Mouse (Mus musculus) ES-E14 (cell line): ENCODE measurements at regions not wholly inside any gene's neighbourhood (a gene's known extent, or its start where the extent isn't known, plus 50 kb on each side); places are given as distances from the start of the nearest gene placed in this dataset.

ENCODE experiments used
- DNase-seq: peaks from one replicate; pipeline ENCODE4 v3.0.0-alpha.2; 2013; ENCODE audit warnings: low read depth, low spot score
- H3K27ac ChIP-seq: 2 replicates; pipeline ENCODE4 v1.5.1; 2012; ENCODE audit warnings: low read depth, mild to moderate bottlenecking, low read length, moderate library complexity, mixed read lengths; ENCODE audit not compliant: poor library complexity, insufficient read depth, severe bottlenecking
- H3K36me3 ChIP-seq: 2 replicates; pipeline ENCODE4 v1.6.1; 2012; ENCODE audit warnings: mild to moderate bottlenecking, low read length, moderate library complexity, mixed read lengths; ENCODE audit not compliant: control insufficient read depth, poor library complexity, insufficient read depth, severe bottlenecking
- H3K4me1 ChIP-seq, 2 experiments: fragments of 150-350 bp in 1 of 2; sonication (generic) in 1 of 2; 2 replicates each; pipeline ENCODE4 v1.6.1; 2012; ENCODE audit warnings: low read length in 2 of 2, mild to moderate bottlenecking in 1 of 2, mixed read lengths in 1 of 2; ENCODE audit not compliant: control insufficient read depth in 2 of 2, insufficient read depth in 2 of 2, poor library complexity in 1 of 2
- H3K4me3 ChIP-seq, 2 experiments: fragments of 150-350 bp in 1 of 2; sonication (generic) in 1 of 2; 2 replicates each; pipeline ENCODE4 v1.5.1; 2012; ENCODE audit warnings: low read length in 2 of 2, low read depth in 1 of 2, mild to moderate bottlenecking in 1 of 2, mixed read lengths in 1 of 2; ENCODE audit not compliant: insufficient read depth in 1 of 2, poor library complexity in 1 of 2, severe bottlenecking in 1 of 2
- H3K9ac ChIP-seq: 2 replicates; pipeline ENCODE4 v1.6.1; 2012; ENCODE audit warnings: low read depth, mild to moderate bottlenecking, low read length, mixed read lengths; ENCODE audit not compliant: poor library complexity, insufficient read depth, severe bottlenecking
- H3K9me3 ChIP-seq: fragments of 150-350 bp; sonication (generic); 2 replicates; pipeline ENCODE4 v1.6.1; 2012; ENCODE audit warnings: low read depth, mild to moderate bottlenecking, low read length; ENCODE audit not compliant: control insufficient read depth, insufficient read depth
- CHD2 ChIP-seq: IDR thresholded peaks from 2 replicates; pipeline ENCODE4 v1.6.1; 2014; ENCODE audit warnings: mild to moderate bottlenecking, low read depth, low read length, inconsistent platforms
- HCFC1 ChIP-seq: IDR thresholded peaks from 2 replicates; pipeline ENCODE4 v1.6.1; 2012; ENCODE audit warnings: low read length, inconsistent platforms, borderline replicate concordance; ENCODE audit not compliant: insufficient read depth
- MAFK ChIP-seq: IDR thresholded peaks from 2 replicates; pipeline ENCODE4 v1.6.1; 2014; ENCODE audit warnings: mild to moderate bottlenecking, low read depth, low read length, inconsistent platforms; ENCODE audit not compliant: insufficient read depth
- ZC3H11A ChIP-seq: IDR thresholded peaks from 2 replicates; pipeline ENCODE4 v1.6.1; 2012; ENCODE audit warnings: low read depth, mild to moderate bottlenecking, inconsistent platforms, low read length, borderline replicate concordance
- ZNF384 ChIP-seq: IDR thresholded peaks from 2 replicates; pipeline ENCODE4 v1.6.1; 2012; ENCODE audit warnings: low read depth, low read length, inconsistent platforms
- in situ Hi-C, 2 experiments: fragments of 600-800 bp; cut with MboI; formaldehyde crosslinking; loops; one replicate each; pipeline ENCODE4 v1.15.1; 2025; ENCODE audit warnings: low sequenced_read_pairs in 2 of 2, inconsistent platforms in 1 of 2; ENCODE audit not compliant: unreplicated experiment in 2 of 2

GRCm38 (mm10) chr3:148246786-148247185 lies 743.6 kb downstream of the Adgrl2 start:
- no peaks in the 10 kb centered on the region for H3K4me1 ChIP-seq
- H3K27ac ChIP-seq: no peak overlapping the region
- H3K4me3 ChIP-seq: no peak overlapping the region
- no peaks in the 10 kb centered on the region for H3K36me3 ChIP-seq
- DNase-seq: no peak
- H3K9ac ChIP-seq: no peak overlapping the region
- in situ Hi-C loops: no loop called here
- H3K9me3 ChIP-seq: no peaks in the 10 kb centered on the region
- TF ChIP-seq ZNF384 (no peak), ZC3H11A (no peak), HCFC1 (no peak), MAFK (no peak), CHD2 (no peak)

DNA sequence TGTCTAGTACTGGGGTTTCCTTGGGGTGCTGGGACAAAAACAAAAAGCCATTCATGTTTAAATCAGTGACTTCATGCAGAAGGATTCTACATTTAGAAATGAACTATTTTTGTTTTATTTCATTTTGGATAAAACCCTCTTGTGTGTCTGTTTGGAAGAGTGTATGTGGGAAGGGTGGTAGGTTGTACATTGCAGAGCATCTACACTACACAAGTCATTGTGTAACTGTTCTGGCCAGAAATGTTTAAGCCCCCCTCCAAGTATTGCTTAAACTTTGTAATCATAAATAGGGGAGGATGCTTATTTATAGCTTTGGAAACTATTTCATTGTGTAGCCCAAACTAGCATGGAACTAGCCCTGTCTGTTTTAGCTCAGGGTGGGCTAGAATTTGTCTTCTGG lies 752.3 kb downstream of the Adgrl2 start:
- Histone ChIP-seq H3K9me3 (no peaks in the 10 kb centered on the region), H3K4me3 (no peak overlapping the region), H3K4me1 (no peaks in the 10 kb centered on the region), H3K36me3 (no peaks in the 10 kb centered on the region), H3K9ac (no peak overlapping the region), H3K27ac (no peak overlapping the region)
- in situ Hi-C loops: no loop called here
- TF ChIP-seq ZNF384 (no peak), HCFC1 (no peak), CHD2 (no peak), MAFK (no peak), ZC3H11A (no peak)
- DNase-seq: no peak

GRCm38 (mm10) chr3:148237555-148237954 lies 752.8 kb downstream of the Adgrl2 start:
- in situ Hi-C loops: no loop called here
- no peak for DNase-seq
- Histone ChIP-seq H3K9me3 (no peaks in the 10 kb centered on the region), H3K4me3 (no peak overlapping the region), H3K36me3 (no peaks in the 10 kb centered on the region), H3K4me1 (no peaks in the 10 kb centered on the region), H3K27ac (no peak overlapping the region), H3K9ac (no peak overlapping the region)
- TF ChIP-seq ZC3H11A (no peak), HCFC1 (no peak), ZNF384 (no peak), CHD2 (no peak), MAFK (no peak)

DNA sequence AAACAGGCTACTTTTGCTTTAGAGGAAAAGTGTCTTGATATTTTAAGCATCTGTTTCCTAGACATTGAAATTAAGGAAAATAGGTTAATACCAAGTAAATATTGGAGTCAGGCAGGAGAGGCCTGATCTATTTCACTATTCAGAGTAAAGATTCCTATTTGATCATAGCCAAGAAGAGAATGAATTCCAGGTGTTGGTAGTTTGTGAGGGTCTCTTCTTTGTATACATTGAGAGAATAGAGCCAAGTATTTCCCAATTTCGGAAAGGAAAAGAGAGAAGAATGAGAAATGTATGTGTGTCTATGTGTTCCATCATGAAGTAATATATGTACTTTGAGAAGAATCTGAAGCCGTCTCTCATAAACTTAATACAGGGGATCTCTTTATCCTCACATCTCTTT lies 756.7 kb downstream of the Adgrl2 start:
- Histone ChIP-seq H3K27ac (no peak overlapping the region), H3K9ac (no peak overlapping the region), H3K4me1 (no peaks in the 10 kb centered on the region), H3K9me3 (no peaks in the 10 kb centered on the region), H3K4me3 (no peak overlapping the region), H3K36me3 (no peaks in the 10 kb centered on the region)
- no peak for DNase-seq
- TF ChIP-seq HCFC1: no peak
- TF ChIP-seq CHD2: no peak
- no peak for TF ChIP-seq MAFK
- no peak for TF ChIP-seq ZNF384
- no peak for TF ChIP-seq ZC3H11A
- in situ Hi-C loops: no loop called here

GRCm38 (mm10) chr3:148229192-148229591 lies 761.2 kb downstream of the Adgrl2 start:
- H3K4me1 ChIP-seq: no peaks in the 10 kb centered on the region
- H3K27ac ChIP-seq: no peak overlapping the region
- H3K4me3 ChIP-seq: no peak overlapping the region
- H3K9me3 ChIP-seq: no peaks in the 10 kb centered on the region
- H3K36me3 ChIP-seq: no peaks in the 10 kb centered on the region
- TF ChIP-seq ZNF384 (no peak), HCFC1 (no peak), ZC3H11A (no peak), MAFK (no peak), CHD2 (no peak)
- DNase-seq: no peak
- no peak overlapping the region for H3K9ac ChIP-seq
- in situ Hi-C loops: no loop called here
